Mouse (Mus musculus) forebrain, embryonic 10.5 days (tissue): ENCODE measurements at regions not wholly inside any gene's neighbourhood (a gene's known extent, or its start where the extent isn't known, plus 50 kb on each side); places are given as distances from the start of the nearest gene placed in this dataset.

Source experiments
- DNase-seq: peaks from one replicate; pipeline ENCODE4 v3.0.0-alpha.2; 2017; ENCODE audit warnings: low spot score; ENCODE audit errors: extremely low spot score
- H3K27ac ChIP-seq: fragments of 300-500 bp; sonication (generic); 2 replicates; pipeline ENCODE4 v1.5.1; 2016; ENCODE audit warnings: mild to moderate bottlenecking
- H3K27me3 ChIP-seq: fragments of 300-500 bp; sonication (generic); 2 replicates; pipeline ENCODE4 v1.6.1; 2016; ENCODE audit warnings: mild to moderate bottlenecking; ENCODE audit not compliant: poor library complexity, severe bottlenecking
- H3K36me3 ChIP-seq: fragments of 300-500 bp; sonication (generic); replicated peaks from 2 replicates; pipeline ENCODE4 v1.6.1; 2016; ENCODE audit warnings: mild to moderate bottlenecking, moderate library complexity
- H3K4me1 ChIP-seq: fragments of 300-500 bp; sonication (generic); 2 replicates; pipeline ENCODE4 v1.6.1; 2016
- H3K4me3 ChIP-seq: fragments of 300-500 bp; sonication (generic); 2 replicates; pipeline ENCODE4 v1.5.1; 2016; ENCODE audit warnings: mild to moderate bottlenecking, moderate library complexity
- H3K9me3 ChIP-seq: fragments of 300-500 bp; sonication (generic); 2 replicates; pipeline ENCODE4 v1.6.1; 2016; ENCODE audit warnings: mild to moderate bottlenecking, moderate library complexity
- WGBS: fragments of 180-500 bp; shearing (Covaris S2); methylation state at CpG from one replicate; pipeline ENCODE4 v1.1.7; 2016; 5-methylcytosine and 5-hydroxymethylcytosine counted together

DNA sequence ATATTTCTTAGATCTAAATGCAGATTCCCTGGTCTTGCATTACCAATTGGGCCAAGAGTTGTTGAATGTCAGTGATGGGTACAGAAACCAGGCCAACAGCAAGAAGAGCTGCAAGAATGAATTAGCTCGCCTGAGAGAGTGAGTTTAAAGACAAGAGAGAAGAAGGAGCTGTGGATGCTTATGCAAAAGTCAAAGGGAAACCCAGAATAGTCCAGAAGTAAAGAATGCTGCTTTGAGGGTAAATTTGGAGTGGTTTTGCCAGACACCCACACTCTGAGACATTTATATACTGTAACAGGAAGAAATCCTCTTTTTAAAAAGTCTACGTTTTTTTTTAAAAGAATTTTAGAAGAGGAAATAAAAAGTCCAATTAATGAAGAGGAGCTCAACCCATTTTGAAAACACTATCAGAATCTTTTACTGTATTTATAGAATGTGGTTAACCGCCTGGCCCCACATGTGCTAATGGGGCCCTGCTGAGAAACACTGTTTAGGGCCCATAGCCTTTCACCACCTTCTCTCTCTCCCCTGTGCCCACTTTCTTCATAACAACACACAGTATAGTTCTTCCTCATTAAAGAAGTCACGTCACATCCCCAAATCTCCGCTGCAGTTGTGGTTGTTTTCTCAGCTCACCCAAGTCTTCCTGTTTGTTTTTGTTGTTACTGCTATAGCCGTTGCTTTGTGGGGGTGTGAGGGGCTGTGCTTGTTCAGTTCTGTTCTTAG lies 158.0 kb upstream of the Cited2 start:
- Histone ChIP-seq H3K27ac (no peak overlapping the region), H3K4me3 (no peak overlapping the region), H3K4me1 (peaks cover 27% of the 10 kb centered on the region), H3K36me3 (no peaks in the 10 kb centered on the region), H3K9me3 (no peaks in the 10 kb centered on the region), H3K27me3 (no peaks in the 10 kb centered on the region)
- no peak for DNase-seq
- 75% methylated on average over 6 of the region's 6 CpGs for WGBS

DNA sequence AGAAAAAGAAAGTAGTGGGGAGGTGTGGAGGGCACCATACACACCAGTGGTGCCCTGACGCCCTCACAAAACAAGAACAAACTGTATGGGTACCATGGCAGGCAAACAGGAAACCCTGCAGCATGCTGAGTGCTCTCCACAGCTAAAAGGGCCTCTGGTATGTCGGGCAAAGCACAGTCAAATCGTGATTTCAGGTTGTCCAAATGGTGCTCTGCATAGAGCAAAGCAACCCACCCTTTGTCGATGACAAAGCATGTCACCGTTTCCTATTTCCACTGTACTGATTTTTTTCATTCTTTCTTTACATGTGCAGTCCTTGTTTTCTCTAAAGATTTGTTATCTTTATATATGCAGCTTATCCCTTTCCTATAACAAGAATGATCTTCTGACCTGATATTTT lies 156.0 kb upstream of the Cited2 start:
- Histone ChIP-seq H3K4me3 (no peak overlapping the region), H3K36me3 (no peaks in the 10 kb centered on the region), H3K4me1 (peaks cover 17% of the 10 kb centered on the region), H3K27ac (no peak overlapping the region), H3K27me3 (no peaks in the 10 kb centered on the region), H3K9me3 (no peaks in the 10 kb centered on the region)
- 88% methylated on average over 5 of the region's 5 CpGs for WGBS
- DNase-seq: no peak

GRCm38 (mm10) chr10:17567631-17568030 lies 155.4 kb upstream of the Cited2 start:
- Histone ChIP-seq H3K4me1 (peaks cover 11% of the 10 kb centered on the region), H3K27ac (no peak overlapping the region), H3K27me3 (no peaks in the 10 kb centered on the region), H3K9me3 (no peaks in the 10 kb centered on the region), H3K4me3 (no peak overlapping the region), H3K36me3 (no peaks in the 10 kb centered on the region)
- no peak for DNase-seq
- 94% methylated on average over 3 of the region's 3 CpGs for whole genome bisulfite sequencing

DNA sequence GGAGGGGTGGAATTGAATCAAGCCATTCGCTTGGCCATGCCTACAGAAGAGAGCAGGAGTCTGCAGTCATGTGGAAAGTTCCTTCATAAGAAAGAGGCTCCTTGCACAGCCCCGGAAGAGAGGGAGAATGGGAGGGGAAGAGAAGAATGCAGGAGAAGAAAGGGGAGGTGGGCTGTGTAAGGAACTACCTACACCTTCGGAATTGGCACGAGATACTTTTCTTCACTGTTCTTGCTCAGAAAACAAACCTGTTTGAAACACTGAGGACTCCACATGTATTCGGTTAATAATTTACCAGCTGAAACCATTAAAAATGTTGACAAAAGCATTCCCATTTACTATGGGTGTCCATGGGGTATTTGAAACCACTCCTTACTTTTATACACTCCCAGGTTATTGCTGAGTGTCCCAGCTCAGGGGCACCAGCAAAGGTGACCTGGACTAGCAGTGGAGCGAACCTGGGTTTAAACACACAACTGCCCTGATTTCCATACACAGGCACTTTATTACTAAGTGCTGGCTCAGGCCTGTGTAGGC lies 153.4 kb upstream of the Cited2 start:
- Histone ChIP-seq H3K27me3 (no peaks in the 10 kb centered on the region), H3K9me3 (peaks cover 6% of the 10 kb centered on the region; the same call in 1 of the 2 replicates)
- 89% methylated on average over 6 of the region's 6 CpGs for WGBS

DNA sequence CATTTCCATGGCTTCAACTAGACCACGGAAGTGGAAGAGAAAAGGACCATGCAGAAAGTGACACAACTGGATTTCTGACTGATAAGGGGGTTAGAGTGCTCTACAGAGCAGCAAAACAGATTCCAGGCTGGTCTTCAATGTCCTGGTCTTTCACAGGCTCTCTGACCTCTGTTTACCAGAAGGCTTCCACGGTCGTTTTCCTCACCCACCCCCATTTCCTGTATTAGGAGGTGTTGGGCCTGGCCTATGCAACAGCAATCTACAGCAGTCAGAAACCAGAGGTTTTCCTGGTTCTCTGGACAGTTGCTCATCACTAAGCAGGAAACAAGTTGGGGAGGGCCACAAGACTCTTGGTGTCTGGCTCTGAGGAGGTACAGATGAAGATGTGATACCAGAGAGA lies 148.1 kb upstream of the Cited2 start:
- H3K27me3 ChIP-seq: no peaks in the 10 kb centered on the region
- DNase-seq: no peak
- 55% methylated on average over 3 of the region's 3 CpGs for whole genome bisulfite sequencing
- no peaks in the 10 kb centered on the region for H3K36me3 ChIP-seq
- H3K4me3 ChIP-seq: no peak overlapping the region
- peak overlapping the region; percentile 72 for H3K27ac ChIP-seq
- peaks cover 6% of the 10 kb centered on the region; the same call in 1 of the 2 replicates for H3K9me3 ChIP-seq
- H3K4me1 ChIP-seq: peaks cover 24% of the 10 kb centered on the region

More for the DNA sequence above, 153.4 kb upstream of the Cited2 start:
- no peak for DNase-seq
- no peaks in the 10 kb centered on the region for H3K36me3 ChIP-seq
- H3K4me1 ChIP-seq: no peaks in the 10 kb centered on the region
- no peak overlapping the region for H3K27ac ChIP-seq
- no peak overlapping the region for H3K4me3 ChIP-seq

- H3K36me3 ChIP-seq: no peaks in the 10 kb centered on the region
- peak overlapping the region; percentile 72 for H3K27ac ChIP-seq
- H3K9me3 ChIP-seq: peaks cover 6% of the 10 kb centered on the region; the same call in 1 of the 2 replicates
- no peak for DNase-seq
- peaks cover 24% of the 10 kb centered on the region for H3K4me1 ChIP-seq
- H3K27me3 ChIP-seq: no peaks in the 10 kb centered on the region
- no peak overlapping the region for H3K4me3 ChIP-seq
- WGBS: 32% methylated on average over 10 of the region's 10 CpGs
Measured at GRCm38 (mm10) chr10:17575448-17576332, 147.3 kb upstream of the Cited2 start.

DNA sequence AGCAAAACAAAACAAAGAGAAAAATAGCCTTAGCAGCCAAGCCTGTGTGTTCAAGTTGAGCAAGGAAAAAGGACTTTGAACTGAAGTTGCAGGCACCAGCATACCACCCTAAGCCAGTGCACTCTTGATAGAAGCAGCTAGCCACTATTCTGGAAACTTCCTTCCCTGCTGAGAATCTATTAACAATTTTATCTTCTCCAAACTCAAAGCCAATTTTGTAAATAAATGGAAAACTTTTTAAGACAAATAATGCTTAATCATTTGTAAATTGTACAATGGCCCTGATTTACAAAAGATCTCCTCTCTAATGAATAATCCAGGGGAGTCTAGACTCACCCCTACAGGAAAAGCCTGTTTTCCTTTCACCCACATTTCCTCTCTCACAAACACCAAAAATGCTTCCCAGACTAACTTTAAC lies 146.7 kb upstream of the Cited2 start:
- Histone ChIP-seq H3K4me3 (no peak overlapping the region), H3K27ac (peak overlapping the region; percentile 72; the same call in 1 of the 2 replicates), H3K9me3 (peaks cover 6% of the 10 kb centered on the region; the same call in 1 of the 2 replicates), H3K36me3 (no peaks in the 10 kb centered on the region), H3K4me1 (peaks cover 24% of the 10 kb centered on the region), H3K27me3 (no peaks in the 10 kb centered on the region)
- no peak for DNase-seq

DNA sequence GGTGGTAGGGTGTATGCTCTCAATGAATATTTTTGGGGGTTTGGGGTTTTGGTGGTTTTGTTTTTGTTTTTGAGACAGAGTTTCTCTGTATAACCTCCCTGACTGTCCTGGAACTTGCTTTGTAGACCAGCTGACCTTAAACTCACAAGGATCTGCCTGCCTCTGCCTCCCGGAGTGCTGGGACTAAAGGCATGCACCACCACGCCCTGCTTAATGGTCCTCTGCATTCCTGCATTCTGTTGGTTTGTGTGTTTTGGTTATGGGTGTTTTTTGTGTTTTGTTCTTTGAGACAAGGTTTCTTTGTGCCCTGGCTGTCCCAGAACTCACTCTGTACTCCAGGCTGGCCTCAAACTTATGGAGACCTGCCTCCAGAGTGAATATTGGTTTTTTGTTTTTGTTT lies 143.6 kb upstream of the Cited2 start:
- no peak for DNase-seq
- no peaks in the 10 kb centered on the region for H3K9me3 ChIP-seq
- H3K27me3 ChIP-seq: no peaks in the 10 kb centered on the region
- no peak overlapping the region for H3K27ac ChIP-seq
- no peaks in the 10 kb centered on the region for H3K36me3 ChIP-seq
- no peak overlapping the region for H3K4me3 ChIP-seq
- peaks cover 24% of the 10 kb centered on the region for H3K4me1 ChIP-seq
- WGBS: 87% methylated on average over 2 of the region's 2 CpGs

- no peak for DNase-seq
- H3K4me3 ChIP-seq: no peak overlapping the region
- H3K27ac ChIP-seq: no peak overlapping the region
- no peaks in the 10 kb centered on the region for H3K4me1 ChIP-seq
- no peaks in the 10 kb centered on the region for H3K27me3 ChIP-seq
- 89% methylated on average over 7 of the region's 7 CpGs for WGBS
- no peaks in the 10 kb centered on the region for H3K9me3 ChIP-seq
- H3K36me3 ChIP-seq: no peaks in the 10 kb centered on the region
Measured at GRCm38 (mm10) chr10:17584842-17585241, 138.2 kb upstream of the Cited2 start.

- Histone ChIP-seq H3K4me1 (no peaks in the 10 kb centered on the region), H3K9me3 (no peaks in the 10 kb centered on the region), H3K27ac (no peak overlapping the region), H3K4me3 (no peak overlapping the region), H3K36me3 (no peaks in the 10 kb centered on the region), H3K27me3 (no peaks in the 10 kb centered on the region)
- WGBS: 95% methylated on average over 2 of the region's 2 CpGs
- DNase-seq: no peak
Measured at GRCm38 (mm10) chr10:17586910-17587309, 136.1 kb upstream of the Cited2 start.

DNA sequence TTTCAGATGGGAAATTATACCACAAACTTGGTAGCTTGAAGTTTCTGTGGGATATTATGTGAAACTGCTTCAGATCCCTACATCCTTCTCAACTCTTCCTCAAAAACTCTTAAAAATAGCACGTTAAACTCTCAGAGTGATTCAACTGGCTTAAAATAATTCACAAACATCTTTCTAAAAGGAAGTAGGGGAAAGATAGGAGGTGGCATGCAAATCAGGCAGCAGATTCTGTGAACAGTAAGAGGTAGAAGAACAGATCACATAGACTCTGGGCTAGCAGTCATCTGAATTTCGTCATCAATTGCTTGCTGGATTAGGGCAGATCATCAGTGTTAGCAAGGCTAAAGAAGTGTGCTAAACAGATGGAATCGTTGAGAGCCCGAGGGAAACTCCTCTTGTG lies 133.9 kb upstream of the Cited2 start:
- 84% methylated on average over 4 of the region's 4 CpGs for WGBS
- Histone ChIP-seq H3K27ac (no peak overlapping the region), H3K27me3 (no peaks in the 10 kb centered on the region), H3K36me3 (no peaks in the 10 kb centered on the region), H3K4me3 (no peak overlapping the region), H3K4me1 (no peaks in the 10 kb centered on the region), H3K9me3 (no peaks in the 10 kb centered on the region)
- DNase-seq: no peak

GRCm38 (mm10) chr10:17590195-17590594 lies 132.8 kb upstream of the Cited2 start:
- WGBS: 88% methylated on average over 1 of the region's 1 CpGs

GRCm38 (mm10) chr10:17592387-17592786 lies 130.6 kb upstream of the Cited2 start:
- Histone ChIP-seq H3K27ac (no peak overlapping the region), H3K4me3 (no peak overlapping the region), H3K36me3 (no peaks in the 10 kb centered on the region), H3K9me3 (no peaks in the 10 kb centered on the region), H3K27me3 (no peaks in the 10 kb centered on the region), H3K4me1 (no peaks in the 10 kb centered on the region)
- WGBS: 89% methylated on average over 4 of the region's 4 CpGs
- DNase-seq: no peak

More at GRCm38 (mm10) chr10:17590195-17590594, 132.8 kb upstream of the Cited2 start:
- no peak overlapping the region for H3K27ac ChIP-seq
- no peak for DNase-seq
- no peak overlapping the region for H3K4me3 ChIP-seq
- H3K4me1 ChIP-seq: no peaks in the 10 kb centered on the region
- no peaks in the 10 kb centered on the region for H3K27me3 ChIP-seq
- H3K36me3 ChIP-seq: no peaks in the 10 kb centered on the region
- no peaks in the 10 kb centered on the region for H3K9me3 ChIP-seq
